Mouse (Mus musculus) heart, adult 2 months (tissue): ENCODE measurements around the gene Irgm1.

Source experiments
- EP300 ChIP-seq: fragments of 200-500 bp; IDR thresholded peaks from 2 replicates; pipeline ENCODE4 v1.6.1; 2011; ENCODE audit warnings: low read depth, low read length, control low read depth; ENCODE audit not compliant: insufficient read depth
- POLR2A ChIP-seq: fragments of 200-500 bp; IDR thresholded peaks from 2 replicates; pipeline ENCODE4 v1.6.1; 2011; ENCODE audit warnings: mild to moderate bottlenecking, low read depth, low read length, control low read depth; ENCODE audit not compliant: insufficient read depth

- TF ChIP-seq EP300, result 0 out of 2 replicates have a peak, but pooled peaks have one; percentile 24
- TF ChIP-seq POLR2A, result peak; percentile 76; the same call in 1 of the 2 replicates
These were observed at the start of gene Irgm1 for GRCm38 (mm10) chr11:48871201-48871772.
